Mouse (Mus musculus): ENCODE measurements at regions not wholly inside any gene's neighbourhood (a gene's known extent, or its start where the extent isn't known, plus 50 kb on each side); places are given as distances from the start of the nearest gene placed in this dataset.

GRCm38 (mm10) chr15:67546896-67547400 is 1046.2 kb upstream of the Lrrc6 start:
- no peak for DNase-seq
- 86% methylated on average over 1 of the region's 1 CpGs for WGBS
- Histone ChIP-seq H3K4me1 (ENCODE audit: control insufficient read depth, insufficient read depth, low read length) (no peaks in the 10 kb centered on the region), H3K4me3 (replicated peaks; ENCODE audit: extremely low read depth, low read depth, low read length) (no peak overlapping the region)
- TF ChIP-seq POLR2A (IDR thresholded peaks at IDR 0.05; ENCODE audit: borderline replicate concordance, extremely low read depth, low read depth, low read length) (no peak), CTCF (IDR thresholded peaks at IDR 0.05; ENCODE audit: insufficient read depth, low read length) (no peak)

GRCm38 (mm10) chr15:67545745-67546144 is 1045.0 kb upstream of the Lrrc6 start:
- H3K4me1 ChIP-seq (ENCODE audit: control insufficient read depth, insufficient read depth, low read length), result no peaks in the 10 kb centered on the region
- 64% methylated on average over 6 of the region's 6 CpGs for WGBS
- no peak for DNase-seq
- H3K4me3 ChIP-seq (replicated peaks; ENCODE audit: extremely low read depth, low read depth, low read length), result no peak overlapping the region
- no peak for TF ChIP-seq POLR2A (IDR thresholded peaks at IDR 0.05; ENCODE audit: borderline replicate concordance, extremely low read depth, low read depth, low read length)
- TF ChIP-seq CTCF (IDR thresholded peaks at IDR 0.05; ENCODE audit: insufficient read depth, low read length), result no peak

GRCm38 (mm10) chr15:67513722-67514121 is 1013.0 kb upstream of the Lrrc6 start:
- H3K4me3 ChIP-seq (replicated peaks; ENCODE audit: extremely low read depth, low read depth, low read length), result no peak overlapping the region
- TF ChIP-seq POLR2A (IDR thresholded peaks at IDR 0.05; ENCODE audit: borderline replicate concordance, extremely low read depth, low read depth, low read length), result no peak
- TF ChIP-seq CTCF (IDR thresholded peaks at IDR 0.05; ENCODE audit: insufficient read depth, low read length), result no peak
- H3K4me1 ChIP-seq (ENCODE audit: control insufficient read depth, insufficient read depth, low read length), result no peaks in the 10 kb centered on the region
- DNase-seq, result no peak

GRCm38 (mm10) chr15:67495001-67495658 is 994.4 kb upstream of the Lrrc6 start:
- no peak overlapping the region for H3K4me3 ChIP-seq (replicated peaks; ENCODE audit: extremely low read depth, low read depth, low read length)
- H3K4me1 ChIP-seq (ENCODE audit: control insufficient read depth, insufficient read depth, low read length), result no peaks in the 10 kb centered on the region
- no peak for TF ChIP-seq CTCF (IDR thresholded peaks at IDR 0.05; ENCODE audit: insufficient read depth, low read length)
- TF ChIP-seq POLR2A (IDR thresholded peaks at IDR 0.05; ENCODE audit: borderline replicate concordance, extremely low read depth, low read depth, low read length), result no peak
- DNase-seq, result no peak
- WGBS, result 86% methylated on average over 7 of the region's 7 CpGs

- TF ChIP-seq POLR2A (IDR thresholded peaks at IDR 0.05; ENCODE audit: borderline replicate concordance, extremely low read depth, low read depth, low read length) (no peak), CTCF (IDR thresholded peaks at IDR 0.05; ENCODE audit: insufficient read depth, low read length) (no peak)
- no peak for DNase-seq
- H3K4me3 ChIP-seq (replicated peaks; ENCODE audit: extremely low read depth, low read depth, low read length), result no peak overlapping the region
- WGBS, result 75% methylated on average over 2 of the region's 2 CpGs
- no peaks in the 10 kb centered on the region for H3K4me1 ChIP-seq (ENCODE audit: control insufficient read depth, insufficient read depth, low read length)
Measured at GRCm38 (mm10) chr15:67481733-67482132, 981.0 kb upstream of the Lrrc6 start.

GRCm38 (mm10) chr15:67474325-67474724 is 973.6 kb upstream of the Lrrc6 start:
- no peak for TF ChIP-seq POLR2A (IDR thresholded peaks at IDR 0.05; ENCODE audit: borderline replicate concordance, extremely low read depth, low read depth, low read length)
- no peak for TF ChIP-seq CTCF (IDR thresholded peaks at IDR 0.05; ENCODE audit: insufficient read depth, low read length)

GRCm38 (mm10) chr15:67472979-67473378 is 972.3 kb upstream of the Lrrc6 start:
- no peaks in the 10 kb centered on the region for H3K4me1 ChIP-seq (ENCODE audit: control insufficient read depth, insufficient read depth, low read length)
- H3K4me3 ChIP-seq (replicated peaks; ENCODE audit: extremely low read depth, low read depth, low read length), result no peak overlapping the region

More at GRCm38 (mm10) chr15:67474325-67474724, 973.6 kb upstream of the Lrrc6 start:
- H3K4me1 ChIP-seq (ENCODE audit: control insufficient read depth, insufficient read depth, low read length), result no peaks in the 10 kb centered on the region
- WGBS, result 84% methylated on average over 5 of the region's 5 CpGs
- no peak overlapping the region for H3K4me3 ChIP-seq (replicated peaks; ENCODE audit: extremely low read depth, low read depth, low read length)
- no peak for DNase-seq

GRCm38 (mm10) chr15:67471283-67471682 is 970.6 kb upstream of the Lrrc6 start:
- Histone ChIP-seq H3K4me3 (replicated peaks; ENCODE audit: extremely low read depth, low read depth, low read length) (no peak overlapping the region), H3K4me1 (ENCODE audit: control insufficient read depth, insufficient read depth, low read length) (no peaks in the 10 kb centered on the region)
- DNase-seq, result no peak
- 85% methylated on average over 1 of the region's 1 CpGs for WGBS
- TF ChIP-seq POLR2A (IDR thresholded peaks at IDR 0.05; ENCODE audit: borderline replicate concordance, extremely low read depth, low read depth, low read length) (no peak), CTCF (IDR thresholded peaks at IDR 0.05; ENCODE audit: insufficient read depth, low read length) (no peak)

More at GRCm38 (mm10) chr15:67472979-67473378, 972.3 kb upstream of the Lrrc6 start:
- DNase-seq, result no peak
- TF ChIP-seq POLR2A (IDR thresholded peaks at IDR 0.05; ENCODE audit: borderline replicate concordance, extremely low read depth, low read depth, low read length), result no peak
- no peak for TF ChIP-seq CTCF (IDR thresholded peaks at IDR 0.05; ENCODE audit: insufficient read depth, low read length)

GRCm38 (mm10) chr15:67470036-67470435 is 969.3 kb upstream of the Lrrc6 start:
- DNase-seq, result no peak
- Histone ChIP-seq H3K4me1 (ENCODE audit: control insufficient read depth, insufficient read depth, low read length) (no peaks in the 10 kb centered on the region), H3K4me3 (replicated peaks; ENCODE audit: extremely low read depth, low read depth, low read length) (no peak overlapping the region)
- TF ChIP-seq CTCF (IDR thresholded peaks at IDR 0.05; ENCODE audit: insufficient read depth, low read length), result no peak

Data from lung, adult 2 months (tissue).